Mouse (Mus musculus) G1E-ER4 (cell line): ENCODE results near the gene Sertad3. TPM values are rescaled to one million over a fixed set of nuclear protein-coding genes. Genes with fewer than 3 reads are reported as not detected.

ENCODE experiments used
- GATA1 ChIP-seq: IDR thresholded peaks from one replicate; pipeline ENCODE4 v1.8.0; 2012; ENCODE audit warnings: low read length, inconsistent platforms
- polyA plus RNA-seq: library from polyadenylated mRNA; stranded (reverse); fragments of >175 nt; gene quantifications from 2 replicates; pipeline ENCODE4 v1.2.3, GENCODE M21; 2012

Sertad3 gene
- polyA plus RNA-seq, 1 experiment = 39.7 TPM

GRCm38 (mm10) chr7:27506765-27507370 lies 33.3 kb downstream of the Sertad3 start:
- TF ChIP-seq GATA1 = no peak

- TF ChIP-seq GATA1 = no peak
Measured at GRCm38 (mm10) chr7:27507711-27508647, 34.4 kb downstream of the Sertad3 start.

GRCm38 (mm10) chr7:27508648-27509005 lies 35.1 kb downstream of the Sertad3 start:
- no peak for TF ChIP-seq GATA1

GRCm38 (mm10) chr7:27510809-27511208 lies 37.2 kb downstream of the Sertad3 start:
- no peak for TF ChIP-seq GATA1

GRCm38 (mm10) chr7:27514961-27515360 lies 41.4 kb downstream of the Sertad3 start:
- TF ChIP-seq GATA1 = no peak

- no peak for TF ChIP-seq GATA1
Measured at GRCm38 (mm10) chr7:27518314-27518713, 44.7 kb downstream of the Sertad3 start.

- TF ChIP-seq GATA1 = no peak
Measured at GRCm38 (mm10) chr7:27520104-27520503, 46.5 kb downstream of the Sertad3 start.

GRCm38 (mm10) chr7:27520599-27520998 lies 47.0 kb downstream of the Sertad3 start:
- no peak for TF ChIP-seq GATA1

GRCm38 (mm10) chr7:27522967-27523366 lies 49.4 kb downstream of the Sertad3 start, which contains the start of gene Hipk4:
Gene Hipk4 (plus strand): TSS chr7:27523267.
- TF ChIP-seq GATA1 = no peak

- TF ChIP-seq GATA1 = no peak
Measured at GRCm38 (mm10) chr7:27523805-27524204, 50.2 kb downstream of the Sertad3 start.

- TF ChIP-seq GATA1 = no peak
Measured at GRCm38 (mm10) chr7:27526039-27526827, 52.7 kb downstream of the Sertad3 start.

Other genes starting within 250 kb of the Sertad3 start
- gene Itpkc, start 245.1 kb upstream of the Sertad3 start, polyA plus RNA-seq = 5.7 and 6.9 TPM in 2 replicates
- gene Coq8b, start 240.7 kb upstream of the Sertad3 start, polyA plus RNA-seq = 74.2 and 74.5 TPM in 2 replicates
- gene Numbl, start 215.3 kb upstream of the Sertad3 start, polyA plus RNA-seq = 12.4 and 12.9 TPM in 2 replicates
- gene Ltbp4, start 136.1 kb upstream of the Sertad3 start, polyA plus RNA-seq = 1.5 TPM in 2 replicates
- 242 and 276 TPM in 2 replicates for gene Shkbp1, start 117.7 kb upstream of the Sertad3 start, polyA plus RNA-seq
- gene Gm20479, start 116.3 kb upstream of the Sertad3 start, polyA plus RNA-seq = 1.4 and 2.1 TPM in 2 replicates
- gene Sptbn4, start 26.1 kb upstream of the Sertad3 start, polyA plus RNA-seq = 0.39 and 0.67 TPM in 2 replicates
- 971 and 1,082 TPM in 2 replicates for gene Blvrb, start 25.8 kb upstream of the Sertad3 start, polyA plus RNA-seq
- gene Sertad1, start 13.1 kb downstream of the Sertad3 start, polyA plus RNA-seq = 87.2 and 107 TPM in 2 replicates
- 4.4 and 4.8 TPM in 2 replicates for gene Prx, start 25.6 kb downstream of the Sertad3 start, polyA plus RNA-seq
- 0.48 and 0.57 TPM in 2 replicates for gene Hipk4, start 49.5 kb downstream of the Sertad3 start, polyA plus RNA-seq
- gene Pld3, start 79.5 kb downstream of the Sertad3 start, polyA plus RNA-seq = 13.4 and 14.5 TPM in 2 replicates
- gene 2310022A10Rik, start 79.5 kb downstream of the Sertad3 start, polyA plus RNA-seq = 75.9 and 80.9 TPM in 2 replicates
- 86.1 and 92.3 TPM in 2 replicates for gene Akt2, start 117.8 kb downstream of the Sertad3 start, polyA plus RNA-seq
- not detected in 2 replicates for gene Ttc9b, start 180.1 kb downstream of the Sertad3 start, polyA plus RNA-seq
- 78.9 and 101 TPM in 2 replicates for gene Map3k10, start 200.8 kb downstream of the Sertad3 start, polyA plus RNA-seq
- gene Zfp607b, start 215.6 kb downstream of the Sertad3 start, polyA plus RNA-seq = 0.08 and 0.14 TPM in 2 replicates